Mouse (Mus musculus) adrenal gland, adult (tissue): ENCODE results near the gene Cacna2d1.

ENCODE experiments used
- DNase-seq, 2 experiments: peaks; one replicate each; pipeline ENCODE4 v3.0.0; 2022 to 2023; ENCODE audit warnings: low spot score in 1 of 2; ENCODE audit not compliant: inconsistent age in 2 of 2

Gene Cacna2d1

DNA sequence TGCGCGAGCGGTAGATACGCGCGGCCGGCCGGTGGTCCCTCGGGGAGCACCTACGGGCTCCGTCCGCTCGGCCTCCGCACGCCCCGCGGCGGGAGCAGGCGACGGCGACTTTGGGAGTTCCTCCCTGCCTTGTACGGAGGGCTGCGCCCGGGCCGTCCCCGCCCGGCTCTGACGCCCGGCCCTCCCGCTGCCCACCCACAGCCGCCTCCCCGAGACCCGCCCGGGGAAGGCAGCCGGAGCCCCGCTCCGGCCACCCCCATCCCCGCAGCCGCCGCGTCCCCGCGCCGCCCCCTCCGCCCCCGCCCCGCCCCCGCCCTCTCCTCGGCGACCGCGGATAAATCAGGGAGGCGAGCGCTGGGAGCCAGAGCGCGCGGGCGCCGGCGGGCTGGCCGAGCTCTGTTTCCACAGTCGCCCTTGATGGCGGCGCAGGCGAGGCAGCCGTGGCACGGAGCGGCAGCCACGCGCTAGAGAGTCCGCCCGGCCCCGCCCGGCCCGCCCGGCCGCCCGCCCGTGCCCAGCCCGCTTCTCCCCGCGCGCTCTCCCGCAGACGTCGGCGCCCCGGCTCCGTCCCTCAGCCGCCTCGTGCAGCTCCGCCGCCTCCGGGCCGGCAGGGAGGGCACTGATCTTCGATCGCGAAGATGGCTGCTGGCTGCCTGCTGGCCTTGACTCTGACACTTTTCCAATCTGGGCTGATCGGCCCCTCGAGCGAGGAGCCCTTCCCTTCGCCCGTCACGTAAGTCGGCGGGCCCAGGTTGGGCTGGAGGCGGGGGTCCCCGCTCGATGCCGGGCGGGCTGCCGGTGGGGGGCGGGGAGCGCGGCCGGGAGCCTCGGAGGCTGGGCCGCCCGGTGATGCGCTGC lies at the start of gene Cacna2d1:
Cacna2d1 (plus strand) TSS at position 316 of the 858 bp plus-strand sequence.
- peak; percentile 82 to 94 for DNase-seq

GRCm38 (mm10) chr5:15895098-15895497 lies 39.4 kb upstream of the Cacna2d1 start:
- no peak for DNase-seq

DNA sequence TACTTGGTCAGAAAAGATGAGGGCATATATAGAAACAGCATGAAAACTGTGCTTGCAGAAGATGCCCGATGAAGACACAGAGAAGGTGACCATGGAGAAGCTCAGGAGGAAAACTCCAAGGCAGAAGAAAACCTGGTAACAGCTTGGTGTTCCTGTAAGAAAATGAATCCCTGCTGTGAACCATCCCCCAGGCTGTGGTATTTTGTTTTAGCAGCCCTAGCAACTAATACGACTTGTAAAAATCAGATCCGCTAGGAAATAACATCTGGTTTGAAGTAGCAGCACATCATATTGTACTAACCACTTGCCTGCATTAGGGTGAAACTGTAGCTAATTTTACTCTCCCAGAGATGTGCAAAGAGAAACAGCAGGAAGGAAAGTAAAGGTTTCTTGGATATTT lies 37.8 kb upstream of the Cacna2d1 start:
- DNase-seq = no peak

DNA sequence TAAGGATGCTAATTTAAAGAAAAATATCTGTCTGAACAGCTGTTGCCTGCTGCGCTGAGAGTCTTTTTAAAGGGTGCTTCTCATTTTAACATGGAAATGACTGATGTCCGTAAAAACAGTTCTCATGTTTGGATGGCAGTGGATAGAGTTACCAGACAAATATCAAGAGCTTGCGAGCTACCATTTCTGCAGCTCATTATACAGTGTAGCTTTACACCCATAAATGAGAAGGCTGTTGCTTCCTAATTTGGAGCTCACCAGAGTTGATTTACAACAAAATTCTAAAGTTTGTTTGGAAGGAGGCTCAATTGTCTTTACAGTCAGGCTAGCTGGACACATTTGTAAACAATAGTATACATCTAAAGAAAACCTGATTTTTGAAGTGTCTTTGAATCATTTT lies 28.0 kb upstream of the Cacna2d1 start:
- DNase-seq = no peak

DNA sequence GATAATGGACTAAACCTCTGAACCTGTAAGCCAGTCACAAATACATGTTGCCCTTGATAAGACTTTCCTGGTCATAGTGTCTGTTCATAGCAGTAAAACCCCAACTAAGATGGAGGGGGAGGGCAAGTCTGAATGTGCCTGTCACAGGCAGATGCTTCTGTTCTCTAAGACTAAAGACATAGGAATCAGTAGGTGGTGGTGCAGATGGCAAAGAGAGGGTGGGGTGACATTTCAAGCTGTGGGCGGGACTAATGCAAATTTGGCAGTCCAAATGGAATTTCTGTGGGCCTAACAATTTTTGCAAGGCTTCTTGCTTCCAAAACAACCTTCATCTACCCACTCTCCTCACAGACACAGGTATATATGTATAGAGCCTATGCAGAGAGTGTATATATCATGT lies 19.6 kb upstream of the Cacna2d1 start:
- DNase-seq = no peak

DNA sequence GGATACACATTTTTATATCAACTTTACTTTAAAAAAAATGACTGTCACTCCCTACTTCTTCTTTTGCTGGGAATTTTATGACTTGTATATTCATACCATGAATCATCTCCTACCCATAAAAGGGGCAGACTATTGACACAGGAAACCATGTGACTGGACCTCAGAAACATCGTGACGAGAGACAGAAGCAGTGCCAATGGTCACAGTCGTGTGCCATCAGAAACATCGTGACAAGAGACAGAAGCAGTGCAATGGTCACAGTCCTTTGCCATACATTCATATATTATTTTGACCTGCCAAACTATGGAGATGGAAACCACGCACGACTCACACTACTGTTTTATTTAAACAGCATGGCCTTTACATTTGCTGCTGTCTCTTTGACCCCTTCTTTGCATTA lies 6.0 kb upstream of the Cacna2d1 start:
- DNase-seq = no peak

GRCm38 (mm10) chr5:15933017-15933416 lies 1.5 kb upstream of the Cacna2d1 start:
- no peak for DNase-seq

GRCm38 (mm10) chr5:15933581-15934375 lies 713 bp upstream of the Cacna2d1 start:
- no peak for DNase-seq

GRCm38 (mm10) chr5:15935234-15935728 lies 790 bp downstream of the Cacna2d1 start:
- DNase-seq = peak in 1 of 2 experiments; percentile 81

DNA sequence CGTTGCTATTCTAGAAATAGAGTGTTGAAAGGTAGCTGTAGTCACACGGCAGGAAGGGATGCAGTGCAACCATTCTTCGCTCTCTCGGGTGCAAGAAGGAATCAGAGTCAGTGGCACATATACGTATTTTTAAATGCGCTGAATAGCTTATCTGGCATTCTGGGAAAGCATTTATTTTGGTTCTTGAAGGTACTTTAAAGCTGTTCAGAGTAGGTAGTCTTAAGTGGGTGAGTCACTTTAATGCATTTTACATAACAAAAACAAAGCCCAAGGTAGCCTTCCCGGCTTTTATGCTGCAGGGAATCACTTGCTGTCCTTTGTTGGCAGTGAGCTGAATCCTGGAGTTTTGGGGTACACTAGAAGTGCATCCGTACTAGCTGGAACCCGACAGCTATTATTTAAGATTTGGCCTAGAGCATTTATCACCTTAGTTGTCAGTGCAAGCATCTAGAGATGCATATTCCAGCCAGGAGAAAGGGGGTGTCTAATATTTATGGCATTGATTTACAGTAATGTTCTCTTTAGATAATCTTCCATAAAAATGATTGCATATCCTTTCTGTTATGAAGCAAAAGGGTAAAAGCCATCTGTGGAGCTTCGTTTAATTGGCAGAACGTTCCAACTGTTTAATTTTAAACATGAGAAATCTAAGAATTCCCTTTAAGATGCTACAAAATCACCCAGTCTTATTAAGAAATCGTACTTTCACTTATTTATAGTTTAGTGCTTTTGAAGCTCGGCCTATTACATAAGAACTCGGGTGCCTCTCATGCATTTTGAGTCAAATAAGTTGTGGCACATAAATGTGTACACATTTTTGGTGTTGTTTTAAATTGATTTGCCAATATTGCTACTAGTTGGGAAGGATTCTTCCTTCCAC lies 1.6 kb downstream of the Cacna2d1 start:
- peak; percentile 14 to 77 for DNase-seq

GRCm38 (mm10) chr5:15941191-15941725 lies 6.8 kb downstream of the Cacna2d1 start:
- peak in 1 of 2 experiments; percentile 52 for DNase-seq

DNA sequence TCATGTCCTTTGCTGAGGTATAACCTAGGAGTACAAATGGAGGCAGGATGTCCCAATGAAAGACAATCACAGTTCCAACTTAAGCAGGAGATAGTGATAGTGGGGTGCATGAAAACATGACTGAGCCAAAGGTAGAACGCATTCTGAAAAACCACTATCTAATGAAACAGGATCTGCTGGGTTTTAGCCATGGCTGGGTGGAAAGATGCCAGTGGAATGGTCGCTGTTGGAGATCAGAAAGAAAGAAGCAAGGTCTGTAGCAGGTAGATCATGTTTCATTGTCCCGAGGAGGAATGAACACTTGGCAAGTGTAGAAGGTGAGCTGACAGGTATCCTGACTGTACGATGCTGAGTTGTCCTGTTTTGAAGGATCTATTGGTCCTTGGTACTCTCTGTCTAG lies 7.6 kb downstream of the Cacna2d1 start:
- no peak for DNase-seq

GRCm38 (mm10) chr5:15948290-15949037 lies 14.0 kb downstream of the Cacna2d1 start:
- no peak for DNase-seq

DNA sequence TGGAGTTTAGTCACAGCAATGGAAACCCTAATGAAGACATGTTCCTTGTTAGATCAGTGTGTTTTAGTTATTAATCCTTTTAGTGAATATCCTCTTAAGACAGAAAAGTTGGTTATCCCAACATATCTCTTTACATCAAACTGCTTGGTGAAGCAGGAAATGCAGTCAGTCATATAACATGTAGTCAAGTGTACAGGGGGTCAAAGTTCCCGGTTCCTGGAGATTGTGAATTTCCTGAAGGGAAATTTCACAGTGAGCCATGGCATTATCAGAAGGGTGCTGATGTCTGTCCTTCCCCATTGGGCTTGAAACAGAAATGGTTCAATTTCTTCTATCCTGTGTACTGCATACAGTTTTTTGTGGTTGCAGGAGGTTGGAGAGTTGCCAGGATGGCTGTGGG lies 25.3 kb downstream of the Cacna2d1 start:
- no peak for DNase-seq

DNA sequence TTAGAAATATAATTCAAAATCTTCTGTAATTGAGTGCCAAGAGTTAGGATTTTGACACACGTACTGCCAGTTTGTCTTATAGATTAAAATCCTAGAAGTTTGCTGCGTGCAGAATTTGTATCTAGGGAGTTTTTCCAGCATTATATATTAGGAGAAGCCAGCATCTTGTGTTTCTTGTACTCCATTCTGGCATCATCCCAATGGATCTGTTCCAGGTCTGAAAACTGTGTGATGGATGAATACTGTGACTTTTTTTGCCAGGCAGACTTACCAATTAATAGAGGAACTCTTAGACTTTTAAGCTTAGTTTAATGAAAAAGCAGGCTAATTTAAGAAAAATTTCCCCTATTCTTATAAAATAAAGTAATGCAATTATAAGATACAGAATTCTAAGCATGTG lies 27.4 kb downstream of the Cacna2d1 start:
- peak in 1 of 2 experiments; percentile 48 for DNase-seq

DNA sequence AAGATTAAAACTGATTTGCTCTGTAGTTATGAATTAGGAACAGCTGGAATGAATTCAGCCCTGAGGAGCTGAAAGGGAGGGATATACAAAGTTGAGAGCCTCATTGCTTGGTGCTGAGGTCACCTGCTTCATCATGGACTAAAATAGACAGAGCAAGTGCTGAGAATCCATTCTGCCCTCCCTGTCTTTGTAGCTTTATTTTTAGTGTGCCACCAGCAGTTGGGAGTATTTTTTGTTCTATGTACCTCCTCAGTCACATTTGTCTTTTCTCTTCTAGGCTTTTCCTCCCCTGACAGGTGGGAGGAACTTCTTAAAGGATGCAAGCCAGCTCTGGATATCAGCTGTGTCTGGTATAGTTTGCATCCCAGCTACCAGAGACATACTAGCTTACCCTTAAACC lies 32.4 kb downstream of the Cacna2d1 start:
- no peak for DNase-seq

DNA sequence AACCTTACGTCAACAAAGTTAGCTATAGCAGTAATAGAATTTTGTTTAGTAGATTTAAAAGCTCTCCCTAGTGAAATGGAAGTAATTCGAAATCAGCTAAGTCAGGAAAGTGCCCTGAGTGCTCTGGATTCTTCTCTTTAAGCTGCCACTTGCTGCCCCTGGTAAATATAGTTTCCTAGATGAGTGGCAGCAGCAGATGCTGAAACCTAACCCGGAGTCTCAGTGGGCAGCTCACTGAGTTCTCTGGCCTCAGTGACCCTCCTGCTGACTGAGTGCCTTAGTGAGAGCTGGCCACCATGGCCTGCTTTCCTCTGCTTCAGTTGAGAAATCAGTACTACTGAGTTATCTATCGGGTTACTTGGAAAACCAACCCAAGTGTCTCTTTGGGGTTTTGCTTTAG lies 37.3 kb downstream of the Cacna2d1 start:
- DNase-seq = no peak

DNA sequence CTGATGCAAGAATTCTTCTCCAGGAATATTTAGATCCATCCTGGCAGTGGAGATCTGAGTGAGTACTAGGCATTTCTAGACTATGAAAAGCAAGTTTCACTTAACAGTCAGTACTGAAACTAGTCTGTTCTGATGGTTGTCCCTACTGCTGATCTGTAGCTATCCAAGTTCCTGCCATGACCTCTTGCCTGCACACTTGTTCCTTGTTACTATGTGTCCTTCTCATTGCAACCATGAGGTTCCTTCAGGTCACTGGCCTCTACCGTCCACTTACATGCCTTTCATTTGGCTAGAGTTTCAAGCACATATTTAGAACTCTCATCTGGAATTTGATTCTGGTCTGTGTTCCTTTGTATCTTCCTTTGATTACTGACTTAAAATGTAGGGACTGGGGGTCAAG lies 37.9 kb downstream of the Cacna2d1 start:
- DNase-seq = no peak

DNA sequence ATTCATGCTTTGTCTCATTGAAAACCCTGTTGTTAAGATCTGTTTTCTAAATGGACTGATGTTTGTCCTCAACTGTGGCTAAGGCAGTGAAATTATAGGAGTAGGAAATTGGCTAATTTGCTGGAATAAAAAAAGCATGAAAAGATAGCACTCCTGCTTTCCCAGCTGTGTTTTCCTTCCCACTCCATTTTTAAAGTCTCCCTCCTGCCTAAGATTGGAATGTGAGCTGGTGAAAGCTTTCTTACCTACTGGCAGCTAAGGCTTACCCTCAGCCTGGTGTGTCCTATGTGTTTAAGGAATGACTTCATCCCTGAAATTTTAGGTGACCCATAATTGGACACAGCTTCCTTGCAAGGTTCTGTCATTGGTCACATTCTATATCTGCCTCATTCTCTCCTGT lies 40.2 kb downstream of the Cacna2d1 start:
- no peak for DNase-seq

GRCm38 (mm10) chr5:15979225-15979624 lies 44.7 kb downstream of the Cacna2d1 start:
- no peak for DNase-seq
